In the genomic region with DNA sequence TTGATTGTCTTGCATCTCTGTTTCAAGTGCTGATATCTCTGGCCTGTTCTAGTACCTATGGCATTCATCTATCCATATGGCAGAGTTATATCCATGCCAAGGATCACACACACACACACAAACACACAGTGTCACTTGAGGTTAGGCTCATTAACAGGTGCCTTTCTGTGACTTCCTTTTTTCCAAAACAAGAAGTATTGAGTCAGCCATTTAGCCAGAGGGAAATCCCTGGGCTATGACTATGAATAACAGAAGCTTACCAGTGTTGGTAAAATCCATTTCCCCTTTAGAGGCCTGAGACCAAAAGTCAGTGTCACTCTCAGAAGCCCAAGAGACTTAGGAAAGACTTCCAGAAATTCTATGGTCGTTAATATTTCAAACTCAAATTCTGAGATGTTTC, we compare ENCODE assay signal across 1 mouse cellular context.
TF ChIP-seq lines count a peak whose summit lies in the region.

No protein-coding gene starts in this region.

TF ChIP-seq in CH12.LX, 34 proteins besides CTCF, POLR2A, EP300 and RAD21 (continued from another document):
- TF ChIP-seq GABPA (IDR thresholded peaks at IDR 0.05; ENCODE audit: insufficient replicate concordance, low read depth, low read length) (no peak), MAZ (IDR thresholded peaks at IDR 0.05; ENCODE audit: low read depth, low read length) (peak; percentile 76; the same call in 1 of the 2 replicates), IRF4 (IDR thresholded peaks at IDR 0.05; ENCODE audit: low read depth, low read length) (peak; percentile 79), SIN3A (IDR thresholded peaks at IDR 0.05; ENCODE audit: low read length) (peak; percentile 86), POLR2AphosphoS2 (IDR thresholded peaks at IDR 0.05; ENCODE audit: low read depth, low read length) (no peak), NELFE (IDR thresholded peaks at IDR 0.05; ENCODE audit: low read depth, low read length) (no peak), MYC (IDR thresholded peaks at IDR 0.05; ENCODE audit: low read depth, low read length) (0 out of 2 replicates have a peak, but pooled peaks have one; percentile 33), RCOR1 (conservative IDR thresholded peaks at IDR 0.05; ENCODE audit: low read depth, low read length) (peak; percentile 93), NRF1 (IDR thresholded peaks at IDR 0.05; ENCODE audit: low read depth, low read length) (no peak), JUN (IDR thresholded peaks at IDR 0.05; ENCODE audit: insufficient read depth, low read depth, low read length) (peak; percentile 65), USF1 (IDR thresholded peaks at IDR 0.05; ENCODE audit: low read depth, low read length) (no peak), MAFK (IDR thresholded peaks at IDR 0.05; ENCODE audit: insufficient replicate concordance, low read length) (peak; percentile 90), ZC3H11A (IDR thresholded peaks at IDR 0.05; ENCODE audit: low read depth, low read length) (no peak), JUND (conservative IDR thresholded peaks at IDR 0.05; ENCODE audit: low read depth, low read length) (peak; percentile 76)
